Mouse (Mus musculus) cerebral cortex, adult 2 months (tissue): Measurements from ENCODE around the gene Stom.

Source experiments
- WGBS: fragments of 180-500 bp; shearing (Covaris S2); methylation state at CpG from one replicate; pipeline ENCODE4 v1.1.7; 2018; 5-methylcytosine and 5-hydroxymethylcytosine counted together

The Stom gene

GRCm38 (mm10) chr2:35336388-35337280 is at the start of gene Stom:
Gene Stom (minus strand): TSS chr2:35336976.
- 1% methylated on average over 45 of the region's 45 CpGs for WGBS

- WGBS: 36% methylated on average over 9 of the region's 9 CpGs
Observed at GRCm38 (mm10) chr2:35385441-35385871, 48.7 kb upstream of the Stom start.

- WGBS: 80% methylated on average over 9 of the region's 9 CpGs
Observed at GRCm38 (mm10) chr2:35379306-35379705, 42.5 kb upstream of the Stom start.

- 74% methylated on average over 6 of the region's 6 CpGs for WGBS
Observed at GRCm38 (mm10) chr2:35377600-35377999, 40.8 kb upstream of the Stom start.

GRCm38 (mm10) chr2:35373003-35373402 is 36.2 kb upstream of the Stom start:
- 29% methylated on average over 3 of the region's 3 CpGs for WGBS

- WGBS: 77% methylated on average over 2 of the region's 2 CpGs
Observed at GRCm38 (mm10) chr2:35367629-35368028, 30.9 kb upstream of the Stom start, which contains the start of gene 4930568D16Rik. Gene 4930568D16Rik (minus strand): TSS chr2:35367729.

GRCm38 (mm10) chr2:35349184-35349583 is 12.4 kb upstream of the Stom start:
- WGBS: 51% methylated on average over 5 of the region's 5 CpGs

GRCm38 (mm10) chr2:35345984-35346383 is 9.2 kb upstream of the Stom start:
- WGBS: 72% methylated on average over 2 of the region's 2 CpGs

- 73% methylated on average over 3 of the region's 3 CpGs for WGBS
Observed at GRCm38 (mm10) chr2:35342605-35343004, 5.8 kb upstream of the Stom start.

GRCm38 (mm10) chr2:35338707-35339106 is 1.9 kb upstream of the Stom start:
- WGBS: 66% methylated on average over 6 of the region's 6 CpGs

GRCm38 (mm10) chr2:35338036-35338435 is 1.3 kb upstream of the Stom start:
- WGBS: 73% methylated on average over 1 of the region's 1 CpGs

- WGBS: 42% methylated on average over 10 of the region's 10 CpGs
Observed at GRCm38 (mm10) chr2:35337419-35337818, 643 bp upstream of the Stom start.

GRCm38 (mm10) chr2:35335620-35336019 is 1.2 kb downstream of the Stom start:
- 54% methylated on average over 7 of the region's 7 CpGs for WGBS

GRCm38 (mm10) chr2:35331205-35331604 is 5.6 kb downstream of the Stom start:
- whole genome bisulfite sequencing: 72% methylated on average over 2 of the region's 2 CpGs

- WGBS: 89% methylated on average over 2 of the region's 2 CpGs
Observed at GRCm38 (mm10) chr2:35329061-35329460, 7.7 kb downstream of the Stom start.

- 51% methylated on average over 11 of the region's 11 CpGs for WGBS
Observed at GRCm38 (mm10) chr2:35328064-35328792, 8.5 kb downstream of the Stom start.

GRCm38 (mm10) chr2:35327583-35327982 is 9.2 kb downstream of the Stom start:
- 77% methylated on average over 10 of the region's 10 CpGs for WGBS

GRCm38 (mm10) chr2:35326931-35327330 is 9.8 kb downstream of the Stom start:
- WGBS: 84% methylated on average over 1 of the region's 1 CpGs

GRCm38 (mm10) chr2:35325930-35326329 is 10.8 kb downstream of the Stom start:
- 78% methylated on average over 10 of the region's 10 CpGs for WGBS

- 38% methylated on average over 10 of the region's 10 CpGs for WGBS
Observed at GRCm38 (mm10) chr2:35322404-35323164, 14.2 kb downstream of the Stom start.

GRCm38 (mm10) chr2:35320399-35320798 is 16.4 kb downstream of the Stom start:
- 88% methylated on average over 15 of the region's 15 CpGs for whole genome bisulfite sequencing

GRCm38 (mm10) chr2:35318405-35318804 is 18.4 kb downstream of the Stom start:
- WGBS: 92% methylated on average over 12 of the region's 12 CpGs
